Mouse (Mus musculus) embryo, embryonic 11 days (tissue): Measurements from ENCODE around the gene Brsk1.

Experiments used
- DNase-seq: peaks from one replicate; pipeline ENCODE4 v3.0.0-alpha.2; 2015

The Brsk1 gene

GRCm38 (mm10) chr7:4690387-4690786 lies at the start of gene Brsk1:
Gene Brsk1 (plus strand): TSS chr7:4690604.
- DNase-seq, result peak; percentile 93

DNA sequence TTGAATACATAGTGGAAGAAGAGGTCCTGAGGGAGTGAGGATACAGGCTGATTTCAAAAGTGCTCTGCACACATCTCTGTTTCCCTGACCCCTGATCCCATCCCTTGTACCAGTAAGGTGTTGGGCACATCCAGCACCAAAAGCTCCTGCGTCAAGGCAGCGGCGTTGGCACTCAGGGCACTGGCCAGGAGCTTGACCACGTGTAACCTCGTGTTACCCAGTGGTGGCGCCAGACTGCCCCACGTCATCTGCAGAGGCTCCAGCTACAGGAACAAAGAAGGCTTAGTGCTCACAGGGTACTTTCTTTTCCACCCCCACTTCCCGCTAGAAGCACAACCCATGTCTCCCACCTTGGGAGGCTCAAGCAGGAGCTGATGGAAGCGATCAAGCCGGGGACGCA lies 49.2 kb upstream of the Brsk1 start:
- no peak for DNase-seq

DNA sequence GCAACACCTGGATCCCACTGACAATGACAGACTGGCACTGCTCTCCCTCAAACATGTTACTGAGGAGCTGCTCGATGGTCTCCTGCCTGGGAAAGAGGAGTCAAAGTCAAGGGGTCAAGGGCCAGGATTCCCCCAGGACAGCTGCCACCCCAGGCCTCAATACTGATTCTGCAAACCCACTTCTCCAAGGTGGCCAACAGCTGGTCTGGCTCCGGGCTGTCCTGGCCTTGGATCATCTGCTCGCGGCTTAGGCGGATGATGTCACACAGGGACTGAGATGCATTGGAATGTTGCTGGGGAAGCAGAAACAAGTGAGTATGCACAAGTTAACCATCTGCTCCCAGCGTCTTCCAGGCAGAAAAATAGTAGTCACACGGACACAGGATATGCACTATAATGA lies 48.4 kb upstream of the Brsk1 start:
- no peak for DNase-seq

DNA sequence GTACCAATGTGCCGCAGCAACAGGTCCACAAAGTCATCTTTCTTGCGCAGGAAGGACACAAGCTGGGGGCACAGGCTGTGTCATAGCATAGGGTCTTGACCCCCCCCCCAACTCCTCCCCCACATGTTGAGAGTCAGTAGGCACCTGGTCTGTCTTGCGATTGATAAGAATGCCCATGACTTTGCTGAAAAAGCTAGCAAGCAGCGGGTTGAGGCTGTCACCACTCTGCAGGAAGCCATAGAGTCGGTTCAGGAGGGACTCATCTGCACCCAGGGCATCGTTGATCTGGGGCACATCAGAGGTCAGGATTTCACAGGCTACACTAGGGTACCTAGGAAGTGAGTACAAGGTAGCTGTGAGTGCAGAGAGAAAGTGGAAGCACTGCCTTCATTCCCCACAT lies 47.2 kb upstream of the Brsk1 start:
- DNase-seq, result no peak

- no peak for DNase-seq
These were observed 43.6 kb upstream of the Brsk1 start for GRCm38 (mm10) chr7:4646806-4647205.

DNA sequence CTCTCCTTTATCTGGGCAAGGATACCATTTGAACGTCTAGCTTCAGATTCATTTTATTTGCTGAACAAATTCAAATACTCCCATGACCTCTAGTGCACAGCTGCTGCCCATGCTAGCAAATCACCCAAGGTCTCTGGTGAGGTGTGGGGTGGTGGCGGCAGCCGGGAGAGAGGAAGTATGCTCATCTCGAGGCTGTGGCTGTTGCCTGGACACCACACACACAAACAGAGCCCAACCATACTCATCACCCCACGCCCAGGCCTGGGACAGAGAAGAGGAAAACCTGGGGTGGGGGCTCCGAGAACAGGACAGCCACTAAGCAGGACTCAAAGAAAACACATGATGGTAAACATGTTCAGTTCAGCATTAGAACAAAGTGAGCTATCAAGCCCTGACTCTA lies 43.1 kb upstream of the Brsk1 start:
- no peak for DNase-seq

DNA sequence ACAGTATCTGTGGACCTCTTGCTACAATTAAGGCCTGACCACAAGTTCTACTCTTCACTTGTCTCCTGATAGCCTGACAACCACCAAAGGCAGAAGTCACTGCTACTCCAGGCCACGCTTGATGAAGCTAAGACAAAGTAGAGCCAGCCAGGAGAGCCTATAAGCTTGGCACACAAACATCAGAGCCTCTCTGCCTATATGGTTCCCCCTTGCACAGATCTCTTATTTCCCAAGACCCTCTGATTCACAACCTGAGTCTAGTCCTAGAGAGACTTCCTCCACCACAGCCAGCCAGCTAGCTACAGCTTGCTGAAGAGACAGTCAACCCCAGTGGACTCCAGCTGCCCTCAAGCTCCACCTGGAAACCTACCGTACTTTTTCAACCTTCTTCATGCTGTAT lies 42.4 kb upstream of the Brsk1 start:
- no peak for DNase-seq

GRCm38 (mm10) chr7:4651581-4651980 lies 38.8 kb upstream of the Brsk1 start:
- DNase-seq, result no peak

- no peak for DNase-seq
These were observed 37.7 kb upstream of the Brsk1 start for GRCm38 (mm10) chr7:4652726-4653125.

- no peak for DNase-seq
These were observed 37.1 kb upstream of the Brsk1 start for GRCm38 (mm10) chr7:4653351-4653750.

DNA sequence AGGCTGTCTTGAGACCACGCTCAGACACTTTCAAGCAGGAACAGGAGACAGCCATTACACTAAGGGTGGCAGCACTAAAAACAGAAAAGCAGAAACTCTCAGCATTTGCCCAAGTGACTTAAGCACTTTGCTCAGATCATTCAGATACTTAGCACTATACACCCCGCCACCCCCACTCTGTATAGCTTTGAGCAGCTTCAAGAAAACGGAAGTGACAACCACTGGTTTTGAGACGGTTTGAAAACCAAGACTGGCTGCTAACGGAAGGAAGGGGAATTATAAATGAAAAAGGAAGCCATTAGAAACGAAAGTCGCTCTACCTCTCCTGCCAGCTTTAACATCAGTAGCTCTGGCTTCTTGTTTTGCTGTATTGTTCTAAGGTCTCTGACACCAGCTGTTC lies 36.6 kb upstream of the Brsk1 start:
- no peak for DNase-seq

DNA sequence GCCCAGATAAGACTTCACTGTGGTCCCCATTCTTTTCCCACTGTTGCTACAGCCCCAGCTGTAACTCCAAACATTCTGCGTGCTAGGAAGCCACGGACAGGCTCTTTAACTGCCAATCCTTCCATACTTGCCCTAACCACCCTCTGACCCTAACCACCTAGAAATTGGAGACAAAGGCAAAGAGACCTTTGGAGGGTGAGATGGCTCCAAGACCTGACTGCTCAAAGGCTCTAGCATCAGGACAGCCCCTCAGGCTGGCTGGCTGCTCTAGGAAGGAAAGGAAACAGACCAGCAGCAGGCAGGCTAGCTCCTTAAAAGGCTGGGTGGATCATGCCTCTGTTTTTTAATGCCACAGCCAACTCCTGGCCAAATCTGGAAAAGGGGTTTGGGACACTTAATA lies 36.2 kb upstream of the Brsk1 start:
- DNase-seq, result no peak

DNA sequence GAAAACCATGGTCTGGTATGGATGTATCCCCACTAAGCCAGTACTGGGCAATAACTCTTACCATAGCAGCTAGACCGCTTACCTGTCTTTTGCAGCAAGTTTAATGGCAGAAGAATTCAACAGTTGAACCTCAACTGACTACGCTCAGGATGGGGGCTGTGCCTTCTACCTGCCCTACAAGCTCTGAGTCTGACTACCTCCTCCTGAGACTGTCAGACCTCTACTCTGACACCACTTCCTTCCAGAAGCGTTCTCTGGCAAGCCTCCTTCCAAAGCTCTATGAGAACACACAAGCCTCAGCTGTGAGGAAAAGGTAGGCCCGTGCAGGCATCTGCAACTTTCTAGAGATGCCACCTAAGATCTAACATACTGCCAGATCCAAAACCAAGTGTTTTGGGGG lies 35.0 kb upstream of the Brsk1 start:
- DNase-seq, result no peak

DNA sequence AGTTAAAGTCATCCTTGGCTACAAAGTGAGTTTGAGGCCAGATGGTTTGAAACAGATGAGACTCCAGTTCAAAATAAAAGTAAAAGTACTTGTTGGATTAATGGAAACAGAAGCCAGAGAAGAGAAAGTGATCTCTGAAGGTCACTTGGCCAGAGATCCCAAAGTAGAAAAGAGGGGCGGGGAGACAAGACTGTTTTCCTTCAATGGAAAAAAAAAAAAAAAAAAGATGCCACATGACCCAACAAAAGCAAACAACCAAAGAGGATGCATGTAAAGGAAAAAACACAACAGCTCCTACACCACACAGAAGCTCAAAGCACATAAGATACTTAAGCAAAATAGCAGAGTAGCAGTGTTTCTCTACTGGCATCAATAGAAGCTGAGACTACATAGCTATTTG lies 34.5 kb upstream of the Brsk1 start:
- DNase-seq, result no peak

DNA sequence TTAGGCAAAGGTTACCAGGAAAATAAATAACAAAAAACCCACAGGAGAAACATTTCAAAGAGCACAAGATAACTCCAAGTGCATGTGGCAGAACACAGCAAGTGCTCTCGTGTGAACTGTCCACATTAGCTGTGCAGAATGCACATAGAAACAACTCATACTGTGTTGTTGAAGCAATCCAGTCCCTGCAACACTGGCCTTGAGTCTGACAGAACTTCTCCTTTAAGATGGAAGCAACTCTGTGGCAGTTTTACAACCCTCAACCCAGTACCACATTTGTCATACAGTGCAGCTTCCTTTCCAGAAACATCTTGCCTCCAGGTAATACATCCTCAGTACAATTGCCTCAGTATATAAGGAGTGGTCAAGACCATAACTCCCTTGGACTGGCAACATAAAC lies 33.6 kb upstream of the Brsk1 start:
- no peak for DNase-seq

GRCm38 (mm10) chr7:4657521-4658127 lies 32.8 kb upstream of the Brsk1 start:
- DNase-seq, result no peak

DNA sequence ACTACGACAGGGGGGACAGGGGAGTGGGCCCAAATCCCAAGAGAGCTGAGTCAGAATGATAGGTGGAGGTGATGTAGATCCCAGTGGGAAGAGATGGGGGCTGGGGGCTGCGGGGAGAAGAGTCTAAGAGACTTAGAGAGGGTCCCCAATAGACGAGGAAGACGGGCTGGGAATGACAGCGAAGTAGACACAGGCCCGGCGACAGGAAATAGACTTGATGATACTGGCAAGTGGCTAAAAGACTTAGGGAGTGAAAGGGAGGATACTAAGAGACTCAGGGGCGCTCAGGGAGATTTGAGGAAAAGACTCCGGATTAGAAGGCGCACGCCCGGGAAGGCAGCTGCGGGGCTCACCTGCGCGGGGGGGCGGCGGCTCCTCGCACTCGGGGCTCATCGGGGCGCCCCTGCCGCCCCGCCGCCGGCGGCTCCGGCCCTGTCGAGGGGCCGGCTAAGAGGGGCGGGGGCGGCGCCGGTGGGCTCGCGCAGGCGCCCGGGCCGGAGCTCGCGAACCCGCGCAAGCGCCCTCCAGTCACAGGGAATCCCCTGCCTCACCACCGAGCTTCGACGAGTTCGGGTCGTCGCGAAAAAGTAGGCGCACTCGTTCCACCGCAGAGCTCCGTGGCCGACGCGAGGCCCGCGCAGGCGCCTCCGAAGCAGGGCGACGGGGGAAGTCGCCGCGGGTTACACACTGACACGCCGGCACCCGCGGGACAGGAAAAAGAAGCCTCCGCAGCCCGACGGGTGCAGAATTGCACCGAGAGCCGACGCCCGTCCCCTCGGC lies 32.1 kb upstream of the Brsk1 start:
- DNase-seq, result peak; percentile 77

DNA sequence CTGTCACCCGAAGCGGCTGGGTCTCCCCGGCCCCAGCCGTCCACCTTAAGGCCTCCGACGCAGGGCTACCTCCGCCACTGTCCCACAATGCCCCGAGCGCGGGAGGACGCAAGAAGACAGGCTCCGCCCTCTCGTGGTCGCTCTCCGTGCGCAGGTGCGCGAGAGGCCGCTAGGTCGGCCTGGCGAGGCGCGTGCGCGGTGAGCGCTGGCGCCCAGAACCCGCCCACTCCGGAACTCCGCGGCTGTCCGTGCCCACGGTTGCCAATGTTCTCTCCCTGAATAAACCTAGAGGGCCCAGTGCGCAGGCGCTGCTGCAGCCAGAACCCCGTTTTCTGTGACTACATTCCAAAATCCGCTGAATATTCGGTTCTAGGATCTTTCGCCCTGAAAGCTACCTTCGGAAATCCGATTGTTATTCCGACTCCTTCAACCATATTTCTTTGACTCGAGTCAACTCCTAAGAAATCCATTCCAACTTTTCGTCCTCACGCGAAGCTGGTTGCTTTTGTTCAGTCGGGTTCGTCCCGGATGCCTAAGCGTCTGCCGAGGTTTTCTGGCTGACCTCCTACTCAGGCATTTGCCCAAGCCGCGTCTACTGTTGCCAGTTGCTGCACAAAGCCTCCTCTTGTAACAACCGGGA lies 31.4 kb upstream of the Brsk1 start, which contains the start of gene Ppp6r1:
Gene Ppp6r1, minus strand, starts transcription at position 108 of the 640 bp plus-strand sequence.
- peak; percentile 99 for DNase-seq

DNA sequence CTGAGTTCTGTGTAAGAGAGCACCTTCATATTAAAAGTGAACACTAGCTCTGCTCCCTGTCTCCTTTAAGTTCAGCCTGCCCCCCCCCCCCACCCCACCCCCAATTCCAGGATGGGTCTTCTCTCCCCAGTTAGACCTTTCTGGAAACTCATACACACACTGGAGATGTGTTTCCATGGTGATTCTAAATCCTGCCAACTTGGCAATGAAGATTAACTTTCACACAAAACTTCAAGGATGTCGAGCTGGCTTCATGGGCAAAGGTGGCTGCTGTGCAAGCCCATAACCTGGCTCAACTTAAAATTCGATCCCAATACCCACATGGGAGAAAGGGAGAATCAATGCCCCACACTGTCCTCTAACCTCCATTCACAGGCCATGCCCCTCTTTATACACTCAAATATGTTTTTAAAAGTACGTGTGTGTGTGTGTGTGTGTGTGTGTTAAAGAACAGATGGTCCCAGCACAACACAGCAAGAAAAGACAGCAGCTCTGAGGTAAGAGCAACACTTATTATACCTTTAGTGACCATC lies 30.4 kb upstream of the Brsk1 start:
- DNase-seq, result no peak

DNA sequence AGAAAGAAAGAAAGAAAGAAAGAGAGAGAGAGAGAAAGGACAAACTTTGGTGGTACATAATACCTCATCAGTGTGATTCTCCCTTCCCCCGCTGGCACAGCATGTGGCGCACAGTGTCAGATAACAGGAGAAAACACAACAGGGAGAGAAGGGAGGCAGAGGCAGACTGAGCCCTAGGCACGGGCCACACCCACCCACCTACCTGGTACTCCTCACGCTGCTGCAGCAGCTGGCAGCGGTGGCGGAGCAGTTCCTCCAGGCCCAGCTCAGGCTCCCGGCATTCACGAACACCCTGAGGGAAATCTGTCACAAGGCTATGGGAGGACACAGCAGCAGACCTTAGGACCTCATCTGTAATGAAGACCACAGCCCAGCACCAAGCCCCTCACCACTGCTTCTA lies 27.2 kb upstream of the Brsk1 start:
- no peak for DNase-seq

GRCm38 (mm10) chr7:4663742-4664141 lies 26.7 kb upstream of the Brsk1 start:
- no peak for DNase-seq

DNA sequence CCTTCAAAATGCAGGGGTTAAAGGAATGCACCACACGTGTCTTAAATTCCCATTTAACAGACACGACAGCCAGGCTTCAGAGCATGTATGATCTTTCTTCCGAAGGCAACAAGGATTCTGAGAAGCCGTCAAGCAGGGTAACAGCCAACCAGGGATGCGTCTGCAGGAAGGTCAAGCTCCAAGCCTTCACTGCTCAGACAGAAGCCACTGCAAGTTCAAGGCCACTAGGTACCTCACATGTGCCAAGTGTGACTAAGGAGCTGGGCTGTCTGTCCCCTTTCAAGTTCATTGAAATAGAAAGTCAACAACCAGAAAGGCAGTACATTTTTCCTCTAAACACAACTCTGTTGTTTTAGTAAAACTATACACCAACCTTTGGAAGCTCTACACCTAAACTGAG lies 23.5 kb upstream of the Brsk1 start:
- no peak for DNase-seq

DNA sequence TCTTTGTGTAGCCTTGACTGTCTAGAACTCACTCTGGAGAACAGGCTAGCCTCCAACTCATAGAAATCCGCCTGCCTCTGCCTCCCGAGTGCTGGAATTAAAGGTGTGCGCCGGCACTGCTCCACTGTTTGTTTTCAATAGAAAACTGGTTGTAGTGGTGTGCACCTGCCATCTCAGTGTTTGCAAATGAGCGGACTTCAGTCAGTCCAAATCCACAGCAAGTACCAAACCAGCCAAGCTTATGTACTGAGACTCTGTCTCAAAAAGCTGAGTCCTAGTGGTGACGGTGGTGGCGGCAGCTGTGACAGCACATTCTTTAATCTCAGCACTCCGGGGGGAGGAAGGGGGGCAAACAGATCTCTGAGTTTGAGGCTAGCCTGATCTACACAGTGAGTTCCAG lies 21.9 kb upstream of the Brsk1 start:
- DNase-seq, result no peak

DNA sequence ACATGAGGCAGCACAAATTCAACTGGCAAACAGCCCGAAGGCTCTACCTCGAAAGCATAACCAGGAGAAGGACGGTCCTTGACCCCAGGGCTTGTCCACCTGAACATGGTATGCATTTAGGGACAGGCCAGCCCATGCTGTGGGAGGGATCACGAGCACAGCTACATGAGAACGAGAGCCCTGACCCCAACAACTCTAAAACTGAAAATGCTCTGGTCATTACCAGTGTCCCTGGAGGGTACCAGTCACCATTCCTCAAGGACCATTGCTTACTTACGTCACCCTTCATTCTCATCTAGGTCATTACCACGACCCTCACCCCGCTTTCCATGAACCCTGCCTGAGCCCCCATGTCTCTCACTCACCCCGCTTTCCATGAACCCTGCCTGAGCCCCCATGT lies 21.2 kb upstream of the Brsk1 start:
- no peak for DNase-seq
